Mouse (Mus musculus) bone marrow macrophage, adult 2 months (primary cell): ENCODE data around the gene Sorcs2. TPM values are rescaled to one million over a fixed set of nuclear protein-coding genes. Genes with fewer than 3 reads are reported as not detected.

Experiments
- H3K27ac ChIP-seq: 2 replicates; pipeline ENCODE4 v1.5.1; 2012; ENCODE audit warnings: low read depth, low read length; ENCODE audit not compliant: insufficient read depth
- H3K4me1 ChIP-seq: 2 replicates; pipeline ENCODE4 v1.6.1; 2012; ENCODE audit warnings: low read length; ENCODE audit not compliant: control insufficient read depth, insufficient read depth
- H3K4me3 ChIP-seq: 2 replicates; pipeline ENCODE4 v1.5.1; 2012; ENCODE audit warnings: mild to moderate bottlenecking, low read length, moderate library complexity; ENCODE audit not compliant: insufficient read depth
- CTCF ChIP-seq: IDR thresholded peaks from 2 replicates; pipeline ENCODE4 v1.5.1; 2012; ENCODE audit warnings: low read depth, mild to moderate bottlenecking, low read length, moderate library complexity
- POLR2A ChIP-seq: IDR thresholded peaks from 2 replicates; pipeline ENCODE4 v1.6.1; 2012; ENCODE audit warnings: mild to moderate bottlenecking, low read depth, low read length, borderline replicate concordance
- polyA plus RNA-seq: library from polyadenylated mRNA; stranded (reverse); fragments of >200 nt; gene quantifications from 2 replicates; pipeline ENCODE4 v1.2.4, GENCODE M21; 2012; ENCODE audit not compliant: missing spikeins, insufficient read depth, insufficient read length

Gene Sorcs2
- polyA plus RNA-seq, 1 experiment, result 0.31 TPM

GRCm38 (mm10) chr5:36213310-36213709 lies 184.6 kb downstream of the Sorcs2 start:
- Histone ChIP-seq H3K4me3 (no peak overlapping the region), H3K4me1 (no peaks in the 10 kb centered on the region), H3K27ac (no peak overlapping the region)
- TF ChIP-seq POLR2A, result no peak
- TF ChIP-seq CTCF, result no peak

GRCm38 (mm10) chr5:36208803-36209202 lies 189.1 kb downstream of the Sorcs2 start:
- Histone ChIP-seq H3K4me3 (no peak overlapping the region), H3K27ac (no peak overlapping the region), H3K4me1 (no peaks in the 10 kb centered on the region)
- TF ChIP-seq CTCF, result no peak
- no peak for TF ChIP-seq POLR2A

GRCm38 (mm10) chr5:36205397-36205796 lies 192.5 kb downstream of the Sorcs2 start:
- Histone ChIP-seq H3K27ac (no peak overlapping the region), H3K4me1 (no peaks in the 10 kb centered on the region), H3K4me3 (no peak overlapping the region)
- TF ChIP-seq POLR2A (no peak), CTCF (no peak)

GRCm38 (mm10) chr5:36203916-36204315 lies 194.0 kb downstream of the Sorcs2 start, which contains the start of gene Psapl1:
Gene Psapl1, plus strand, starts transcription at chr5:36204021.
- no peak within 1 kb of the TSS for H3K27ac ChIP-seq
- no peak for TF ChIP-seq POLR2A
- TF ChIP-seq CTCF, result no peak
- no peak within 1 kb of the TSS for H3K4me3 ChIP-seq
- no peaks in the 10 kb centered on the region for H3K4me1 ChIP-seq

GRCm38 (mm10) chr5:36203421-36203820 lies 194.5 kb downstream of the Sorcs2 start:
- no peak overlapping the region for H3K4me3 ChIP-seq
- TF ChIP-seq CTCF, result no peak
- no peak for TF ChIP-seq POLR2A
- H3K4me1 ChIP-seq, result no peaks in the 10 kb centered on the region
- H3K27ac ChIP-seq, result no peak overlapping the region

GRCm38 (mm10) chr5:36202781-36203180 lies 195.2 kb downstream of the Sorcs2 start:
- Histone ChIP-seq H3K4me3 (no peak overlapping the region), H3K4me1 (no peaks in the 10 kb centered on the region), H3K27ac (no peak overlapping the region)
- TF ChIP-seq POLR2A, result no peak
- TF ChIP-seq CTCF, result no peak

- TF ChIP-seq POLR2A (no peak), CTCF (no peak)
- Histone ChIP-seq H3K27ac (no peak overlapping the region), H3K4me3 (no peak overlapping the region), H3K4me1 (no peaks in the 10 kb centered on the region)
These were observed 198.4 kb downstream of the Sorcs2 start for GRCm38 (mm10) chr5:36199519-36199918.

GRCm38 (mm10) chr5:36195436-36195835 lies 202.5 kb downstream of the Sorcs2 start:
- no peaks in the 10 kb centered on the region for H3K4me1 ChIP-seq
- H3K27ac ChIP-seq, result no peak overlapping the region
- TF ChIP-seq CTCF, result no peak
- H3K4me3 ChIP-seq, result no peak overlapping the region

GRCm38 (mm10) chr5:36194631-36195030 lies 203.3 kb downstream of the Sorcs2 start:
- Histone ChIP-seq H3K4me1 (no peaks in the 10 kb centered on the region), H3K27ac (no peak overlapping the region), H3K4me3 (no peak overlapping the region)
- TF ChIP-seq CTCF (no peak), POLR2A (no peak)

- TF ChIP-seq POLR2A, result no peak
- no peak for TF ChIP-seq CTCF
- H3K4me1 ChIP-seq, result no peaks in the 10 kb centered on the region
- H3K27ac ChIP-seq, result no peak overlapping the region
These were observed 205.3 kb downstream of the Sorcs2 start for GRCm38 (mm10) chr5:36192677-36193076.

GRCm38 (mm10) chr5:36191876-36192275 lies 206.1 kb downstream of the Sorcs2 start:
- Histone ChIP-seq H3K4me1 (no peaks in the 10 kb centered on the region), H3K27ac (no peak overlapping the region), H3K4me3 (no peak overlapping the region)
- TF ChIP-seq CTCF (no peak), POLR2A (no peak)

More at GRCm38 (mm10) chr5:36192677-36193076, 205.3 kb downstream of the Sorcs2 start:
- H3K4me3 ChIP-seq, result no peak overlapping the region

- no peaks in the 10 kb centered on the region for H3K4me1 ChIP-seq
- H3K4me3 ChIP-seq, result no peak overlapping the region
- no peak for TF ChIP-seq CTCF
- no peak for TF ChIP-seq POLR2A
- no peak overlapping the region for H3K27ac ChIP-seq
These were observed 206.7 kb downstream of the Sorcs2 start for GRCm38 (mm10) chr5:36191285-36191684.
